Mouse (Mus musculus) gastrocnemius, postnatal 4 days (tissue): ENCODE data around the gene Elmo3. TPM values are rescaled to one million over a fixed set of nuclear protein-coding genes. Genes with fewer than 3 reads are reported as not detected.
"Not testable (repeated sequence)": the region's sequence is repeated elsewhere in the genome, so short reads cannot be mapped to it uniquely, and the experiment has no call there.

Experiments used
- DNase-seq, 2 experiments: peaks; one replicate each; pipeline ENCODE4 v3.0.0; 2021 to 2022; ENCODE audit warnings: low spot score in 2 of 2, mixed read lengths in 2 of 2
- total RNA-seq, 2 experiments: library from RNA; stranded (reverse); gene quantifications; 2 replicates each; pipeline ENCODE4 v1.2.3; 2021

The Elmo3 gene
- total RNA-seq, 2 experiments from 2014 or later: 1.0 to 1.1 TPM

GRCm38 (mm10) chr8:105275840-105276239 is 29.6 kb upstream of the Elmo3 start, which contains the start of gene Nol3:
Nol3 (plus strand) TSS chr8:105276140.
- no peak for DNase-seq

DNA sequence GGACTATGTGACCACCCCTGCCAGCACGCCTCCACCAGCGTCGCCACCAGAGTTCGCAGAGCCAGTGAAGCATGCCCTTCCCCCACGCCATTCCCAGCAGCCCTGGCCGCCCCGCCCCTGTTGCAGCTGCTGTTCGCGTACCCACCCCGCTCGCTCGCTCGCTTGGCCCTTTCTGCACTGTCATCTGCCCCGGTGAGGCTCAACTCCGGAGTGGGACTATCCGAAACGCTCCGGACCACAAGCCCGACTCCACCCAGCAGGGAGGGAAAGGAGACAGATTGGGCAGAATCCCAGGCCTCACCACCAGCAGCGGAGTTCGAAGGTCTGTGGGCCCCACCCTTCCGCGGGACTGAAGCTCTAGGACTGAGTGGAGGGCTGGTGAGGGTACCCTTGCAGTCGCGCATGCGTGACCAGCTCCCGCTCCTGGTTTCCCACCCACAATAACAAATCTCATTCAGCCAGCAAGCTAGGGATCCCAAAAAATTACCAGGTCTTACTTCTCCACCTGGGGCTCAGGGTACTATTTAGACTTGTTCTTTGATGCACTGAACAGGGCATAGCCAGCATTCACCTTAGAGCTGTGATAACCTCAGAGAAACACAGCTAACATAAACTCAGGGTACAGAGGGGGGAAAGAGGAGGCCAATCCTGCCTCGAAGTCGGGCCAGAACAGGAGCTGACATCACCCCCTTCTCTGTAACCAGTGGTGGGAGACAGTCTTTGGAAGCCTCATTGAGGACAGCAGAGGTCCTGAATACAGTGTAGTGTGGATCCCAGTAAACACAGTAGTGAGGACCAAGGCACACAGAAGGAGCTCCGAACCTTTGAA is 28.9 kb upstream of the Elmo3 start:
- DNase-seq: peak in 1 of 2 experiments; percentile 67

DNA sequence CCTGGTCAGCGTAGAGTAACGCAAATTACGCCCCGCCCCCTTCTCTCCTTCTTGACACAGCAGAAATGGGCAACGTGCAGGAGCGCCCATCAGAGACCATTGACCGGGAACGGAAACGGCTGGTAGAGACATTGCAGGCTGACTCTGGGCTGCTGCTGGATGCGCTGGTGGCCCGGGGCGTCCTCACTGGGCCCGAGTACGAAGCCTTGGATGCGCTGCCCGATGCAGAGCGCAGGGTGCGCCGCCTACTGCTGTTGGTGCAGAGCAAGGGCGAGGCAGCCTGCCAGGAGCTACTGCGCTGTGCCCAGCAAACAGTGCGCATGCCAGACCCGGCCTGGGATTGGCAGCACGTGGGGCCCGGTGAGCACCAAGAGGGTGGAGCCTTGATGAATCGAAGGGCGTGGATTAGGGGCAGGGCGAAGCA is 26.5 kb upstream of the Elmo3 start:
- peak in 1 of 2 experiments; percentile 73 for DNase-seq

DNA sequence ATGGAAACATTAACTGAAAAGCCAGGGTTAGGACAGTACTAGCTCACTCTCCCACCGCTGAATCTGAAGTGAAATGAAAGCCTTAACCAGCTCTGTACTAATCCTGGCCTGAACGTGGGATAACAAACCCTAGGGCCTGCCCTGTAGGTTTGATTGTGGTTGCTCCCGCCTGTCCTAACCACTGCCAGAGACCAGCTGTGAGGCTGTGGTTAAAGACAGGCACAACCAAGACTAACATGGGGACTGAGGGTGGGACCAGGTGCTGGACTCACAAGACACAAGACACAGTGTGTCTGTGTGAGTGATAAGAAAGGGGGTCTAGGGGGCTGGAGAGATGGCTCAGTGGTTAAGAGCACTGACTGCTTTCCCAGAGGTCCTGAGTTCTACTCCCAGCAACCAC is 24.8 kb upstream of the Elmo3 start:
- DNase-seq: no peak

- DNase-seq: no peak
These were observed 23.6 kb upstream of the Elmo3 start for GRCm38 (mm10) chr8:105281821-105282220.

DNA sequence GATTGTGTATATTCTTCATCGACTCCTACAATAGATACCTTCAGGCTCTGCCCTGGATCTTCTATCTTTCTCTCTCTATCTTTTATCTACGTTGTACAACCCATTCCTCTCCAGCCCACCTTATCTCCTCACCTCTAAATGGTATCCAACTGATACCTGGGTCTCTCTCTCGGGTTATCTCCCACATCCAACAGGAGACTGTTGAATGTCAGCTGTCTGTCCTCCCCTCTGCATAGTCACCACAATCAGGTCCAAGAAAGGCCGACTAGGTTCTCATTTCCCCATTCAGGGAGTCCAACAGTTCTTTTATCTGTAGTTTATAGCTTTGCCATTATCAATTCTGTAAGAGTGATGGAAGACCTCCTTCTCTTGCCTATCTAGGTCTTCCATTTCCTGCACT is 23.2 kb upstream of the Elmo3 start:
- DNase-seq: no peak

DNA sequence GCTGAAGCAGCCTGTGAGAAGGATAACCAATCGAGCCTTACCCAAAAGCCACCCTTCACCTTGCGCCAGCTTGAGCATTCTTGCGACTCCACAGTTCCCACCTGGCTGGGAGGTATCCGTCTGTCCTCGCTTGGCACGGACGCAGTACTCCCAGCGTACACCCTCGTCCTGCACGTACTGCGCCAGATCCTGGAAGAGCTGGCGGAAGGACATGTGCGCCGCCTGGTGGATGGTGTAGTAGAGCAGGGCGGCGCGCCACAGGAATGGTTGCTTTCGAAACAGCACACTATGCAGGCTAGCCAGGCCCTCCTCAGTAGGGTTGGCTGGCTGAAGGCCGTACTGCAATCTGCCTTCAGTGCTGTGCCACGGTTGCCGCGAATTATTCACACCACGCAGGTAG is 22.3 kb upstream of the Elmo3 start:
- no peak for DNase-seq

- no peak for DNase-seq
These were observed 19.9 kb upstream of the Elmo3 start for GRCm38 (mm10) chr8:105285514-105285913.

- no peak for DNase-seq
These were observed 18.5 kb upstream of the Elmo3 start for GRCm38 (mm10) chr8:105286907-105287306.

DNA sequence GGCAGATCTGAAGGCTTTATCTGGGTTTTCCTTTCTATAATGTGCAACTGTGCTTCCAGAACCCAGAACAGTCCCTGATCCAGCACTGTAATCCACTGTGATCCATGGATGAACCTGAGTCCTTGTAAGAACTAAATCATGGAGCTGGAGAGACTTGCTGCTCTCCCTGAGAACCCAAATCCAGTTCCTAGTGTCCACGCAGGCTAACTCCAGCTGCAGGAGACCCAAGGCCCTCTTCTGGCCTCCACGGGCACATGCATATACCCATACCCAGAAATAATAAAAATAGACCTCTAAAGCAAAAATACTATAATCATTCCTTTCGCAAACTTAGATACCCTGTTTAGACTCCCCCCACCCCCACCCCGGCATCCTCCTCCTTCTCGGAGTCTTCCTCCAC is 17.2 kb upstream of the Elmo3 start:
- no peak for DNase-seq

DNA sequence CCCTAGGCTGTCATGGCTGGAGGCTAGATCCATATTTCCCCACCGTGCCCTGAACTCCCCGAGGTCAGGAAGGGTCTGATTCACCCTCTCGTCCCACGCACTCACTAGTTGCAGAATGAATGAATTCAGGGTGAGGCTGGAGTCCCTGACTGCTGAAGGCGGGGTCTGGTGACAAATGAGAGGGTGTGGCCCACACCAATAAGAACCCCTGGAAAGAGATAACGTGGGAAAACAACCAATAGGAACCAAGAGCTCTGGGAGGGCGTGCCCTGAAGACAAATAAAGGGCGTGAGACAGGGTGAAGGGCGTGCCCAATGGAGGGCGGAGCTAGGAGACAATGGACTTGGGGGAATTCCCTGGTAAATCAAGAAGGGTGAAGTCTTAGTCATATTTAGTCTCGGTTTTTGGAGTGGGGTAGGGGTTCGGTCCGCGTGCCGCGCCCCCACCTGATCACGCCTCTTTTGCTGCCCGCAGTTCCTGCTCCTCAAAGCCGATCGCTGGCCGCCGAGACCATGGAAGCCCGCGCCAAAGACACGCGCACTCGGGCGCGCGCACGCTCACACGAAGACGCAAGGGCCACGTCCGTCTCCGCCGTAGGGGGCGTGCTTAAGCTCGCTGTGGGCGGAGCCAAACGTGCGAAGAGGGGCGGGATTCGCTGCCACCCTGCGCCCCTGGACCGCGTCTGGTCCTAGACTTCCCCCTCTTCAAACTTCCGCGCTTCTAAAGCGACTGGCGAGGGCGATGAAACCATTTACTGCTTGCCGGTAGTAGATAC is 16.3 kb upstream of the Elmo3 start:
- peak; percentile 87 to 93 for DNase-seq

DNA sequence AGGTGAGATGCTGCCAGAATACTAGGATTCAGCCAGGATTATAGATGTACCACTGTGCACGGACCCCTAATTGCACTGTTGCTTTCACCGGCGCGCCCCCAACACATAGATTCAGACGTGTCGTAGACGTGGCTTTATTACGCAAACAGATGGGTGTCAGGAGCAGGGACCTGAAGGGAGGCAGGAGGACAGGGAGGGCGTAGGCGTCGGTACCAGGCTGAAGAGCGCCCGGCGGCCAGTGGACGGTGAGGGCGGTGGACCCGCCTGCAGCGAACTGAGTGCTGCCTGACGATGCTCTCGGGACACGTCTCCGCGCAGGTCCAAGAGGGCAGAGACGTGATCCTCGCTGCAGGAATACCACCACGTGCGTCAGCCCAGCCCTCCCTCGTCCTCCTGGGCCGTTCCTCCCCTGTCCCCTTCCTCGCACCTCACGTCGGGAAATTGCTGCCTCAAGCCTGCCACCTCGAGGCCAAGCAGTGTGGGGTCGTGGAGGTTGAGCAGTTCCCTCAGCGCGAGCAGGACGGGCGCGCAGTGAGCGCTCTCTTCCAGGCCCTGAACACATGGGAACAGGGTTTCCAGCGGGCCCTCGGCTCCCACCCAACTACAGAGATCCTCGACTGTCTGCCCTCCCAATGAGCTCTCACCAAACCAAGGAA is 15.5 kb upstream of the Elmo3 start, which contains the start of gene 4931428F04Rik:
4931428F04Rik (minus strand) TSS at position 60 of the 656 bp plus-strand sequence.
- no peak for DNase-seq

GRCm38 (mm10) chr8:105290554-105291314 is 14.7 kb upstream of the Elmo3 start:
- DNase-seq: peak; percentile 82 to 94

DNA sequence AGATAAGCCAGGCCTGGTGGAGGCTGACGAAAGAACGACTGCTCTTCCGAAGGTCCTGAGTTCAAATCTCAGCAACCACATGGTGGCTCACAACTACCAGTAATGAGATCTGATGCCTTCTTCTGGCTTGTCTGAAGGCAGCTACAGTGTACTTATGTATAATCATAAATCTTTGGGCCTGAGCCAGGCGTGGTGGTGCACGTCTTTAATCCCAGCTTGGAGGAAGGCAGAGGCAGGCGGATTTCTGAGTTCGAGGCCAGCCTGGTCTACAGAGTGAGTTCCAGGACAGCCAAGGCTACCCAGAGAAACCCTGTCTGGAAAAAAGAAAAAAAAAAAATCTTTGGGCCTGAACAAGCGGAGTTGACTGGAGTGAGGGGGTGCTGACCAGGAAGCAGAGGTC is 14.0 kb upstream of the Elmo3 start:
- not testable (repeated sequence) for DNase-seq

- DNase-seq: not testable (repeated sequence)
These were observed 13.6 kb upstream of the Elmo3 start for GRCm38 (mm10) chr8:105291802-105292201.

GRCm38 (mm10) chr8:105292471-105292870 is 12.9 kb upstream of the Elmo3 start:
- DNase-seq: no peak

DNA sequence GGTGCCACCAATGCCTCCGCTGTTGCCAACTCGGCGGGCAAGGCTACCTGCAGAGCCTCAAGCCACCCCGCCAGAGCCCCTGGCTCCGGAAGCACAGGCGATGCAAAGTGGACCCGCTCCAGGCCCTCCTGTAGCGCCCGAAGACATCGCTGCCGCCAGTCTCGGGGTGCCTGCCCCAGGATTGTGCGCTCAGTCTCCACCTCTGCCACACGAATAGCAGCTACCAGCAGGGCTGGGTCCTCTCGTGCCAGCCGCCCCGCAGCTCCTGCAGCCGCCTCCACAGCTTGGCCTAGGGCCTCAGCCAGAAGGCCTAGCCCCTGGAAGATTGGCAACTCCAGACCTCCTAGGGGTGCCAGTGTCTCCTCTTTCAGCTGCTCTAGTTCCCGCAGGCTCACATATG is 12.0 kb upstream of the Elmo3 start:
- no peak for DNase-seq

DNA sequence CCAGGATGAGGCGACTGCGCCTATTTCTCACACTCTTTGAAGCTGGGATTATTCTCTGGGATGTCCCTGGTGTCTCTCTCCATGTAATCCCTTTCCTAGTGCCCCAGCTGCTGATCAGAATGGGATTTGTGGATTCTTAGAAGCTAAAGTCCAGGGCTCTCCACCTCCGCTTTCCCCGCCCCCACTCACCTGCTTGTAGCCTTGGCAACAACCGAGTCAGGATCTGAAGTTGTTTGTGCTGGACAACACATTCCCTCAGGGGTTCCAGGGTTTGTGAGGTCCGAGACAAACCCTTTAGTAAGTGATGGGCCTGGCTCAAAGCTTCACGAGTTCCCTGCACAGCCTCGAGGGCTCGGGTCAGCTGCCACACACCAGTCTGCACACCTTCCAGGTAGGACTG is 10.6 kb upstream of the Elmo3 start:
- no peak for DNase-seq

DNA sequence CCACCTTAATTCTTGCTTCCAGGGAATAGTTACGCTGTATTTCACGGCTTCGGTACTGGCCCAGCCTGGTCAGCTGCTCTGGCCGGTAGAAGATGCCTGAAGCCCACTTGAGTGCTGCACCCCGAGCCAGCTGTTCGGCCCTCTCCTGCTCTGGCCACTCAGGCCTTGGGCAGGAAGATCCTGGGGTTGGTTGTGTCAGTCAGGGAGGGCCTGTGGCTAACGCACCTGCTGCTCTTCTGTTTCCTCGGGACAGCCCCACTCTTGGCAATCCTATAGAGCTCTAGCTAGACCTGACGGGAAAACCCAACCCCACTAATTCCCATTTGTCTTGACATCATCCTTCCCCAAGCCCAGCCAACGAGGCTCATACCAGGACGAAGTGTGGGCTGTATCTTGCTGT is 10.1 kb upstream of the Elmo3 start:
- no peak for DNase-seq

DNA sequence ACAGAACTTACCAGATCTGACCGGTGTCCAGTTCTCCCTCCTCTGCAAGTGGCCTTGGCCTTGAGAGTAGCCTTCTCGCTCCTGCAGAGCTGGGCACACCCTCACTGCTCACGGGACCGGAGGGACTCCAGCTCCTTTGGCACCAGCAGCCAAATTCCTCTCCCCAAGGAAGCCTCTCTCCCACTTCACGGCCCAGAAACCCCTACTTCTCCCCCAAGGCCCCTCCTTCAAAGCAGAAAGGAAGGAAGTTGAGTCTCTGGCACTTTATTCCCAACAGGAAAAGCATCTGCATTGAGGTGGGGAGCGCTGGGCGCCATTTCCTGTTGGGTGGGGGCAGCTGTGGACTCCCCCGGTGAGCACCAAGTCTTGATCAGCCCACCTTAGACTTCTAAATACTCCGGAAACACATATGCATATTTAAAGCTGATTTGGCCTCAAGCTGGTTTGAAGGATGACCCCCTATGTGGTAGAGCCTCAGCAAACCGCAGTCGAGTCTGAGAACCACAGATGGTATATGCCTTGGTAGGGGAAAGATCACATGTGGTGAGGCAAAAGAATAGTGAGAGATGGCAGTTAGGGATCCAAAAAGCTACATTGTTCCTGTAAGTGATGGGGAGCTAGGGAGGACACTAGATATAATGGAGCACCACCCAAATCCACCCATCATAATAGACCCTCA is 9.4 kb upstream of the Elmo3 start, which contains the start of gene Exoc3l:
Exoc3l (minus strand) TSS at position 207 of the 679 bp plus-strand sequence.
- no peak for DNase-seq
